Mouse (Mus musculus): ENCODE data around the gene Cd200r1.

- TF ChIP-seq CTCF (IDR thresholded peaks at IDR 0.05) (no peak), EP300 (IDR thresholded peaks at IDR 0.05; ENCODE audit: insufficient read depth, low read depth, low read length) (no peak), POLR2A (IDR thresholded peaks at IDR 0.05; ENCODE audit: insufficient read depth, low read depth, low read length) (no peak)
Observed at GRCm38 (mm10) chr16:44832286-44832685, 66.8 kb downstream of the Cd200r1 start.

All from heart, adult 2 months (tissue).